Mouse (Mus musculus) yolk sac, embryonic 10.5 days (tissue): ENCODE measurements around the gene Vdac1.

Experiments used
- DNase-seq: peaks from one replicate; pipeline ENCODE4 v3.0.0-alpha.2; 2017; ENCODE audit warnings: low spot score

The Vdac1 gene

DNA sequence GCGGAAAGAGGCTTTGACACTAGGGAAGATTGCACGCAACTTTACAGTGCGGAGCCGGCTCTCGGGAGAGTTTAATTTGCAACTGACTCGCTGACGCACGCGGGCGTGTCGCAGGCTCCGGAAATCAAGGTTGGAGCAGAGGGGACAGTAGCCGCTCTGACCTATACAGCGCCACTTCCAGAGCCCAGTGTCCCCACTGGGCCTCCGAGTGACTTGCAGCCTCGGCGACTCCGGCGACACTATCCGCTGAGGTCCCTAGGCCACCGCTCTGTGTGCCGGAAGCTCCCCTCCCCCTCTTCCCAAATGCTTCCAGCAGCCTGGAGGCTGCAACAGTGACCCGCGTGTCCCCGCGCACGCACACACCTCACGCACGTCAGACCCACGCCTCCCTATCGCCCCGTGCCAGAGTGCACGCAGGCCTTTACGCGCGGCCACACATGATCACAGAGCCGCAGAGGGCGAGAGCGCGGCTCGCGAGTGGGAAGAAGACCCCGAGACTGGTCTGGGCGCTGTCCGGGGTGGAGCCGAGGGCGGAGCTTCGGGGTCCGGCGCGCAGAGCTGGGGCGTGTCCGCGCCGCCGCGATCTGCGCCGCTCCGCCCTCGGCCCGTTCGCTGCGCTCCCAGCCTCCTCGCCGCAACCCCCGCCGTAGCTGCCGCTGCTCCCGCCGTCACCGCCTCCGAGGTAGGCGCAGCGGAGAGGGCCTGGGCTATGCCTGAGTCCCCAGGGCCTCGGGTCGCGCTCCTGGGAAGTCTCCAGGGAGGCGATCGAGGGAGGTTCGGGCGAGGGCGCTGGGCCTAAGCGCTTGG lies at the start of gene Vdac1:
Gene Vdac1 (plus strand): TSS at position 390 of the 807 bp plus-strand sequence.
- DNase-seq, result peak; percentile 92

DNA sequence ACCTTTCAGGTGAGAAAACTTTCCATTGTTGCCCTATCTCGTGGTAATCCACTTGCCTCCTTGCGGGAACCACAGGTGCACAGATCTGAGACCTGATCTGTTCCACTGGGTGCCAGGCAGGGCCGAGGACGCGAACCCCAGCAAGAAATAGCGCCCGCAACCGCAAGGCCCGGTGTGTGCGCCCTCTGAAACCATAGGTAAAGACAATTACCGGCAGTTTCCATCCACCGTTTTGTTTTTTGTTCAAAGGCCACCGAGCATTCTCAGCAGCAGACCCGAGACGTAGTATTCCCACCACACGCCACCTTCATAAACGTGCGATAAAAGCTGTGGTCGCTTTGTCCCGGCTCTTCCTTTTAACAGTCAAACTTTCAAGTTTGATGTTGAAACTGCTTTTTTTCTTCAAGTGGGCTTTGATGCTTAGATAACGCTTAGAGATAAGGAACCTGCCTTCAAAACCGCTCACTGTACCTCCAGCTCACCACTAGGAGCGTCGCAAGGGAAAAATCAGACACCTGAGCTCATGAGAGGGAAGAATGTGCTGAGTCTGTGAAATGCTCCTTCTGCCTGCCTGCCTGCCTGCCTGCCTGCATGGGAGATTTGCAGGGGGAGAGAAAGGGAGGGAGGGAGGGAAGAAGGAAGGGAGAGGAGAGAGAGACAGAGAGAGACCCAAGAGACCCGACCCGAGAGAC lies 46.4 kb upstream of the Vdac1 start:
- peak; percentile 63 for DNase-seq

DNA sequence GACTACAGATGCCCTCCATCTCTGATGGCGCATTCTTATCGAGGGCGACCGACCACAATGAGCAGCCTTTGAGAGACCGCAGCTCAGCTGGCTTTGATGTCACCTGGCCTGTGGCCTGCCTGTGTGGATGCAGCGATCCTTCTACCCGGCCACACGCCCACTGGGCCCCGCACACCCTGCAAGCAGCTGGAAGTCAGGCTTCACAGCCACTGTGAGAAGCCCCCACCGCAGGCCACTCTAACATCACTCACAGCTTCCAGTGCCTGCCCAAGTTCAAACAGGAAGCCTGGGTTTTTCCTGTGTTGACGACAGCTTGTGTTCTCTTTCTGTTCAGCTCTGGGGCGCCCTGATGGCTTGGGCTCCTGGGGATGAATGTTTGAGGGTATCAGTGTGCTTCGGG lies 42.2 kb upstream of the Vdac1 start:
- no peak for DNase-seq

DNA sequence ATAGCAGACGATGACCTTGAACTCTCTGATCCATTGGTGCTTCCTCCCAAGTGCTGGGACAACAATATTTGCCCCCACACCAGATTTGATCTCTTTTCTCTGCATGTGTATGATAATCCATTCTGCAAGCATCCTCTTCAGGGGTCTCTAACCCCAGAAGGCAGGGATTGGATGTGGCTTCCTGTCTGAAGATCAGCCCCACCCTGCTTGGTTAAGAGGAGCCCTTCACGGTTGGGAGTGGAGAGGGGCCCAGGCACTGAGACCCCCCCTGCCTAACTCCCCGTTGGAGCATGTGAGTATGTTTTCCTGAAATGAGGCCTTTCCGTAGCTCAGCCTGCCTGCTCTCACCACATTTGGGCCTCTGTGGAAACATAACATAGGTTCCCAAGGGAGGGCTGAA lies 41.0 kb upstream of the Vdac1 start:
- DNase-seq, result no peak

DNA sequence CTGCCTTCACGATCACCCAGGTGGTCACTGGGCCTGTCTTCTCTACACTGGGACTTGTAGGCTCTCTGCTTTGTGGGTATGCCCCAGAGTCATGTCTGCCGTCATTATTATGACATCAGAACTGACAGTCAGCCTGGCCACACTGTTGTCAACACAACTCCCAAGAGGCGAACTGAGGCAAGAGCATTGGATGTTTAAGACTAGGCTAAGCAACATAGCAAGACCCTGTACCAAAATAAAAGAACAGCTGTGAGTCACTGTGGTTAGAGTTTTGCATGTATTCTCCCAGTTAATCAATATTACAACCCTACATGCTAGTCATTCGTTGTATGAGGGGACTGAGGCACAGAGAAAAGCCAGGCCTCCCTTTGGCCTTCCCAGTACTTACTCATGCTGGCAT lies 40.1 kb upstream of the Vdac1 start:
- DNase-seq, result no peak

DNA sequence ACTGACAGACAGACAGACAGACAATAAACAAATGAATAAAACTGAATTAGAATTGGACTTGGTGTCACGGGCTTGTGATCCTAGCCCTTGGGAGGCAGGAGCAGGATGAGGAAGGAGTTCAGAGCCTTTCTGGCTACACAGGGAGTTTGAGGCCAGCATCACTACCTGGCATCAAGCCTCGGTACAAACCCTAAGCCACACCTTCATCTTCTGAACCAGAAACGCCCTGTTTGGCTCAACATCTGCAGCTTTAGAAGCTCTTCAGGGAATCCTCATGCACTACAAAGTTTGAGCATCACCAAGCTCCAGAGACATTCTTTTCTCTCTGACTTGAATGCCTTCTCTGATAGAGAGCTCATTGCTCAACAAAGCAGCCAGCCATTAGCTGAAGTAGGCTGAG lies 39.1 kb upstream of the Vdac1 start:
- no peak for DNase-seq

DNA sequence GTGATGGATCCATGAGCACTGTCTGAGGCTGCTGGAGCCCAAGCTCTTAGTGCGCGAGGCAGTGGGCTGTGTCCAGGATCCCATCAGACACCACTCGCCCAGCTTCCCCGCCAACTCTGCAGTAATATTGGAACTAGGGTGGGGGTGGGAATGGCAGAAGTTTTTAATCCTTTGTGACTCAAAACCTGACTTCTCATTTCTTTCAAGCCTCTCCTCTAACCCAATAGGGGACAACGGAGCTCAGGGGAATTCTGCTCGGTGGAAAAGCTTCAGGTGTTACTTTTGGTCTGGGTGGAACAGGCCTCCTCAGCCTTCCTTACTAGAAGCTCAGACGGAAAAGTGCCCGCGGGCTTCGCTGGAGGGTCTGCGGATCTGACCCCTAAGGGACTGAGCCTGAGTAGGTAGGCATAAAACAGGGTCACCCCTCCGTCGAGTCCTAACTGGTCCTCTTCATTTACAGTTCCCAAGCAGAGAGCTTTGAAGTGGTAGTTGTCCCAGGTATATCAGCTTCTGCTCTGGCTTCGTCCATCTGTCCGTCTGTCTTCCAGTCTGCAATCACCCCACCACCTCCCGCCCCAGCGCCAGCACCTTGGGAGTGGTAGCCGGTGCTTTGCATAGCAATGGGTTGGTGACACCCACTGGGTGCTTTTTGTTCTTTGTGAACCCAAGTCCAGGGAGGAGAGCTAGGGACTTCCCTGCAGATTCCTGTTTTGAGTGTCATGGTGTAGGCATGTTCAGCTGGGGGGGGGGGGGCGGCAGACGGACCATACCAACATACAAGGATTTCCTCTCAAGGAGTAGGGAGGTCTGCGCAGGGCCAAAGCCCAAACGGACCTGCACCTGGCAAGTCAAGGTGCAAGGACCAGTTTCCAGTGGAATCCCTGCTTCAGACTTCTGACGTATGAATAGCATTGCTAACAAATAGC lies 36.0 kb upstream of the Vdac1 start:
- no peak for DNase-seq

DNA sequence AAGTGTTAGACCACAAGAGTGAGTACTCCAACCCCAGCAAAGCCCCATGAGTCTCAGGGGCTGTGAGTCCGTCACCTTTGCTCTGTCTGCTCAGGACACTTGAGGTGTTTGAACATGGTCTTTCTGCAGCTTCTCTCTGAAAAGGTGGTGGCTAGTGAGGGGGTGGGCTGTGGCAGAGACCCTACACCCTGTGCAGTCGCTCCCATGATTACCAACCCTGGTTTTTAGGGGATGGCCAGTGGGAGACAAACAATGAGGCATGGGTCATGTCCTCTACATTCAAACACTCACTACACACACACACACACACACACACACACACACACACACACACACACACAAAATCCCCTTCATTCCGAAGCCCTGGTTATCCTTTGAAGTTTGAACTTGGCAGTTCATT lies 33.3 kb upstream of the Vdac1 start:
- DNase-seq, result no peak

DNA sequence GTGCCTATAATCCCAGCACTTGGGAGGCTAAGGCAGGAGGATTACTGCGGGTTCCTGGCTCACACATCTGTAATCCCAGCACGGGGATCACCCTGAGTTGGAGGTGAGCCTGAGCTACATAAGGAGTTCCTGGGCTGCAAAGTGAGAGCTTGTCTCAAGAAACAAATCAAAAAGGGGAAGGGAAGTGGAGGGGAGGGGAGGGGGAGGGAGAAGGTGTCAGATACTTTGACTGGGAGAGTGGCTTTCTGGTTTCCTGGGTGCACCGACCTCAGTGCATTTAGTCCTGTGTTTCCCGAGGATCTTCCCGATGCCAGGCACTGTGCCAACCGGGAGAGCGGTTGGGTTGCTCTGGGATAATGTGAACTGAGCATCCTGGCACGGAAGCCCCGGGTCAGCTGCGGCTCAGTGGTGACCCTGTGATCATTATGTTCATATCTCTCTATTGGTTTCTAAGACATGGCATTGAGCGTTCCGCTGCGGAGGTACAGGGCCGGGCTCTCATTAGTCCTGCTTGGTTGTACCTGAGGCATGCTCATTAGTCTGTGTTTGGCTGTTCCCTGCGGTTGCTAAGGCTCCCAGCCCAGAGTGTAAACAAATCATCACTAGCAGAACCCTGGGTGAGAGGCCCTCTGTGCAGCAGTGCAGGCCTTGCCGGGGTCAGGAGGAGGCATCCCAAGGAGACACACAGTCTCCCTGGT lies 28.1 kb upstream of the Vdac1 start:
- peak; percentile 50 for DNase-seq

DNA sequence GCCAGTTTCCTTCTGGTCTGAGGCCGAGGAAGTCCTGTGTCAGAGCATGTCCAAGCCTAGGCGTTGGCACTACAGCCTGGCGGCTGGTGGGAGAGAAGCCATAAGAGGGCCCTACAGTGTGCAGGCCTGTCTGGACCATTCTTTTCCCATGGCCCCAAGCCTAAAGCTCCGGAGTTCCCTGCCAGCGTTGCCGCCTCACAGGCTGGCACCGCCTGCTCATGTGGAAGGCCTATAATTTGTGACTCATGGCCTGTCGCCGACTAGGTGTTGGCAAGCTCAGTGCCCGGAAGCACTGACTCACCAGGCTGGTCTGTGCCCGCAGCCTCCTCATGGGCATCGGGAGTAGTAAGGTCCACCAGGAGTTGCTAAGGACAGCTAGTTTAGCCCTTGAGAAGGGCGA lies 27.0 kb upstream of the Vdac1 start:
- DNase-seq, result no peak

DNA sequence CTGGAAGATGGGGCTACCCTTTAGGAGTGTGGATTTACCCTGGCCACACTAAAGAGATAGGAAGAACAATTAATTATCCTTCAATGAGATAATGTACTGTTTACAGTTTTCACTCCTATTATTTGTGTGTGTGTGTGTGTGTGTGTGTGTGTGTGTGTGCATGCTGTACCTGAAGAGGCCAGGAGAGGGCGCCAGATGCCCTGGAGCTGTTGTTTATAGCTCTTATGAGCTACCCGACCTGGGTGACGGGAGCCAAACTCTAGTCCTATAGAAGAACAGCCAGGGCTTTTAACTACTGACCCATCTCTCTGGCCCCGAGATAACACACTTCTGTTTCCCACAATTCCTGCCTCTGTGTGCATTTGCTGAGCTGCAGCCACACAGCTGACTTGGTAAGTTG lies 25.4 kb upstream of the Vdac1 start:
- no peak for DNase-seq

DNA sequence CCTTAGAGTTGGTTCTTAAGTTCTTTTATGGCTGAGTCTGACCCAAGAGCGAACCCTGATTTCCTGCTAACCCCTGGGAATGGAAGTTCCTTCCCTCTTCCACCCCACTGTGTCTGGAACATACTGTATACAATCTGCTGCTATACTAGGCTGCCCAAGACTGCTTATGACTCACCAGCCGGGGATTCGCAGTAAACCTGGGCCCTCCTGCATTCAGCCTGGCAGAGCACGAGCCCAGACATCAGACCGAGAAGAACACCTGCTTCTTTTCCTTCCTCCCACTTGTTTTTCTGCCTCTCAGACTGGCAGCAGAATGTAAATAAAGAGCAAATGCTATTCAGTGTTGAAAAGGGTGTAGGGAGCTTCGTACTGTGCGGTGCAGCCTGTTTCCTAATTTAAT lies 24.7 kb upstream of the Vdac1 start:
- DNase-seq, result no peak

DNA sequence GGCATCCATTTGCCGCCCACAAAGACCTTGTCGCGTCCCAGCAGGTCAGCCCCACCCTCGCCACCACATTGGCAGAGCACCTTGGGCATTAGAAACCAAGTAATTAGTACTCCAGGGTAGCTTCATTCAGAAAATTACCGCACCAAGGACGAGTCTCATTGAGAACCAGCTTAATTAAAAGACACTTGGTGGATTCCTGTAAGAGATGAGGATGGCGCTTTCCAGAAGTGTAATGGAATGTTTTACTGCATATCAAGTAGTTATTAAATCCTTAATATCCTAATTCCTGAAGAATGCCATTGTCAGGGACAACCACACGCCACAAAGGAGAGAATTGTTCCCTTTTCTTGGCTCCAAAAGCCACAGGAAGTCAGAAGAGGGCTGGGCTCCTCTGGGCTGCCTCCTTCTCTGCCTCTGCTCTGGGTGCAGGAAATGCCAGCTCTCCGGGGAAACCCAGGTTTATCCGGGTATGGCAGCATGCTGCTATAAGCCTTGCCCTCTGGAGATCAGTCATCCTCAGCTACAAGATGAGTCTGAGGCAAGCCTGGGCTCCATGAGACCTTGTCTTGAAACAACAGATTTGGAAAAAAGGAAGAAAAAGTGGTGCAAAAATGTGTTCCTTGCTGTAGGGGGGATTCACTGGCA lies 22.9 kb upstream of the Vdac1 start:
- DNase-seq, result no peak

DNA sequence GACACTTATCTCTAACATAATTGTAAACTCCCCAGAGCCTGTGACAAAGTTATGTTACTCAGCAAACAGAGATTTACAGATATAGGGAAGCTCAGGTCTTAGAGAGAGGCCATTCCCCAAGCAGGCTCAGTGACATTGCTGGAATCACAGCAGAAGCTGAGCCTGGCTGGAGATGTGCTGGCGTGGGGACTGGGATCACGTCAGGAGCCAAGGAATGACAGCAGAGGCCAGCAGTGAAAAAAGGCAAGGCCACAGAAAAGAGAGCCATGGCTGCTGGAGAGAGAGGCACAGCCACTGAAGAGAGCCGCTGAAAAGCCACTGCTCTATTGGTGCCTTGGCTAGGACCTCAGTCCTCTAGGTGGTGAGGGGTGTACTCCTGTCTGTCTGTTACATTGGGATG lies 22.3 kb upstream of the Vdac1 start:
- DNase-seq, result no peak

DNA sequence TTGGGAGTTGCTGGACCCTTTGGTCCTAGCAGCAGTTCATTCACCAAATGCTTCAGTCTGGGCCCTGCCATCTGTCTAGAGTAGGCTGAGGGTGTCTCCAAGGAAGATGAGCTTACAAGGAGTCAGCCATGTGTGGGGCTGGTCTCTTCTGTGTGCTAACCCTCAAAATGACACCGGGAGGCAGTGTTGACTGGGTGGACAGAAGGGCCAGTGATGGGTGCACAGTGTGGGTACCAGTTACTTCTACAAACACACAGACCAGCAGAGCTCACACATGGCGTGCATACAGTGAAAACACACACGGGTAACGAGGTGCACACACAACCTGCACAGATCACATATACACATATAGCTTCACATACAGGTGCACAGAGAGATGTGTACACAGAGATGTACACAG lies 21.6 kb upstream of the Vdac1 start:
- DNase-seq, result no peak

DNA sequence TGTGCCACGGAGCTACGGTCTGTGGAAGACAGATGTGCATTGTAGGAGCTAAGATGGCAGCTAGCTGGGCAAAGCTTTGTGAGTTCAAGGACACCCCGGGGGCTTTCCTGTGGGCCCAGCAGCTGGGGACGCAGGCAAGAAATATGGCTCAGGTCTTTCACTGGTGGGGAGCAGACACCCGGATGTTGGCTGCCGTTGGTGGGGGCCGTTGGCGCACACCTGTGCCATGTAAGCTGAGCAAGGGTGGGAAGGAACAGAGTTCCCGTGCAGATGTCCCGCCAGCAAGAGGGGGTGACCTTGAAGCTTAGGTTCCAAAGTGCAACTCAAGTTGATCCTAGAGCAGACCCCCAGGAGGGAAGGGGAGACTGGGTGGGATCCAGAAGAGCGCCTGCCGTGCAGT lies 21.1 kb upstream of the Vdac1 start:
- DNase-seq, result no peak

DNA sequence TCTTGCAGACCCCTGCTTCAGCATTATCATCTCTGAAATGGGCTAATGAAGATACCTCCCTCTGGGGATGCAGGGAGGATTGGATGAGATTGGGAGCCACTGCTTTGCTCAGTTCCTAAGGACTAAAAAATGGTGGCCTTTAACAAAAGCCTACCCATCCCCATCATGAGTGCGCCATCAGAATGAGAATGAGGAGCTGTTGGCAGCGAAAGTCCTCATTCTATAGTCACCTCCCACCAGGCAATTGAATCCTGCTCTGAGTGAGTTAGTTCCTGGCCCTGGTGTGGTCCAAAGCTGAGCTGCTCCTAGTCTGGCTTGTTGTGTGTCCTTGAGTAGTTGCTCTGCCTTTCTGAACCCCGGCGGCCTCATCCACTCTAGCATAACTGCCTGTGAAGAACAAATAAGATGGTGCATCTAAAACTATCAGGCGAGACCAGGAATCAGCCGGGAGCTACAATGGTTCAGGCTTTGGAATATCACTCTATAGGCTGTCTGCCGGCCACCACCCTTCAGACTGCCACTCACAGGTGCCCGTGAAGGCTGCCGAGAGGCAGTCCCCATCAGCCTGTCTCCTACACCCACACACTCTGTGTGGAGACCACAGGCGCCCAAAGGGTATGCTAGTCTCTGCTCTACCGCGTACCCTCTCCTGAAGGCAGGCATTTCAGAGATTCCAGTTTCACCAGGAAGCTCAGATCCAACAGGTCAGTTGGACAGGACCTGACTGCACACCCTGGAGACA lies 20.4 kb upstream of the Vdac1 start:
- no peak for DNase-seq

DNA sequence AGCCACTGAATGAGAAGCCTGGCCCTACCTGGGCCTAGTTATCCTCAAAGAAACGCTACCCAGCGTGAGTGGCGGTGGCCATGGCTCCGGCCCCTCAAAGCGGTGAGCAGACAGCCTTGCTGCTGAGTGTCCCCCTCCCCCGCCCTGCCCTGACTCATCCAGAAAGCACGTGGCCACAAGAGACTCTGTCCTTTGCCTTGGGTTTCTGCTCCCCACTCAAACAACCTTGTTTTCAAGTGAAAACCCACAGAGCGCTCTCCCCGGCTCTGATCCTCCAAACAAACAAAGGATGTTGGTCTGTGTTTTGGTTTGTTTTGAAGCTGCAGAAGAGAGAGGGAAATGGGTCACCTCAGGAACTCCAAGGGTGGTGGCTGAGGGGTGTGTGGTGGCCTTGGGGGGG lies 19.7 kb upstream of the Vdac1 start:
- no peak for DNase-seq

DNA sequence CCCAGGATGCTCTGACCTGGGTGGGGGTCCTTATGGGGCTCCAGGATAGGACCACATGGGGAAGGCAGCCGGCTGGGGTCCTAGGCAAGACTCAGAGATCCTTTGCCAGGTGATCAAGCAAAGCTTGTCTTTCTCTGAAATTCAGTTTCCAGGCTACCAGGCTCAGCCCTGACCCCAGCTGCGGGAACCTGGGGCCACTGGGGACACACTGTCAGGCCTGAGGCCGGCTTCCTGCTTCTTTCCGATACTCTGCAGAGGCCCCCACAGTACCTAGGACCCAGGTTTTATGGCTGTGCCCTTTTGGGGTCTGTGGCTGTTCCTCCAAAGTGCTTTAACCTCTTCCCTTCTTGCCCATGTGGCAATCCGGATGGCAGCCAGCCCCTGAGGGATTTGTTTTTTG lies 19.2 kb upstream of the Vdac1 start:
- DNase-seq, result no peak

DNA sequence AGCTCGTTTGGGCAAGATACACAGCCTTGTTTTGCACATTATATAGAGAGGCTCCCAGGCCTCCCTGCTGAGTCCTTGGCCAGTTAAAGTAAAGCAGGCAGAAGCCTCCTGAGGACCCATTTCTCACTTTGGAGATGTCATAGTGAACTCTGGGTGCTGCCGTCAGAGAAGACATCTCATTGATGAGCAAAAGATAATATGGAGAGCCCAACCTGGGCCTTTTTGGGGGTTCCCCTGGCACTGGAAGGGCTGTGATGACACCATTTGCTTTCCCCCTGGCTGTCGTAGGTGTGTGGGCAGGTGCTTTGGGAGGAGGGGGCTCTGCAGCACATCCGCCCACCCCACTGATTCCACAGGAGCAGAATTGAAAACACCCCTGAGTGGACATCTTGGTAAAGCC lies 18.4 kb upstream of the Vdac1 start:
- no peak for DNase-seq

DNA sequence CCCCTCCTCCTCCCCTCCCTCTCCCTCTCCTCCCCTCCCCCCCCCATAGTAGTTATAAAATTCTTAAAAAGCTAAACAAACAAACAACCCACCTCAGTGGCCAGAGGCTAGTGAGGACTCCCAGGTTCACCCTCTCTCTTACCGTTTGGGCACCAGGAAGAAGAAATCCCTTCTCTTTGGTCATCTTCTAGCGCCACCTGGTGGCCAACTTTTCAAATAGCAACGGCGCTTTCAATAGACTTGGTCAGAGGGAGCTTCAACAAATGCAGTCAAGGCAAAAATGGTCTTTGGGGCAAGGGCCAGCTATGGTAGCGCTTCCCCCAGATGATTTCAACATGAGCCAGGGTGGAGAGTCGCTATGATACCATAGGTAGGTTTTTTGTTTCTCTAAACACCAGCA lies 17.5 kb upstream of the Vdac1 start:
- peak; percentile 72 for DNase-seq
